Mouse (Mus musculus) spleen, postnatal 14 days (tissue): ENCODE results near the gene Xpo6.

Source experiments
- DNase-seq, 2 experiments: peaks; one replicate each; pipeline ENCODE4 v3.0.0; 2021 to 2022; ENCODE audit warnings: low spot score in 2 of 2

Xpo6 gene

DNA sequence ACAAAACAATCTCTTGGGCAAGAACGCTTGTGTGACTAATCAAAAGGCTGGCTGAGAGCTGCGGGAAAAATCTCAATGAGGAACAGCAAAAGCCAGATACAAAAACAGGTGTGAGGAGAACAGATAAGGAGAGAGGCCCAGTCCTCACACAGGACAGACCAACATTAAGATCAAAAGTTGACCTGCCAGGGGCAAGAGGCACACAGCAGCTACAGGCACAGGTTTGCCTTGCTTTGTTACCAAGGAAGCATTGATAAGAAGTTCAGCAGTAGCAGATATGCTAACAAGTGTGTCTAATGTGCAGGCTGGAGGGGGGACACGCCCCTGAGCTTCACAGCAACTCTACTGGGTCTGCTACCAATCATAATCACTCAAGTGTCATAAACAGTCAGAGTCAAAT lies 73.8 kb downstream of the Xpo6 start:
- DNase-seq, result no peak

DNA sequence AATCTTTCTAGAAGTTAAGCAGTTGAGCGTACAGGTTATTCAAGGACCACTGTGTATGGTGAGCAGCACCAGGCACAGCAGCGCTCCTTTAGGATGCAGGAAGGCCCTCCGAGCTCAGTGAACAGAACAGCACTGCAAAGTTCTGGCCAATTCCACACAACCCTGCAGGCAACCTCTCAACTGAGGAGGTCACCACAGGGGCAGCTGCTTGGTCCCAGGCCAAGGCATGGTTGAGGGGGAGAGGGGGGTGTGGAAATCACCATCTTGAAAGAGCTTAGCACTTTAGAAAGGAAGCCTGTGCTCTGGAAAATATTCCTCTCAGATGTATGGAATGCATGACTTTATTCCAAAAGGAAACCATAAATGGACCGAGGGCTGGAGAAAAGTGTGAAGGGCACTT lies 78.8 kb downstream of the Xpo6 start:
- no peak for DNase-seq

DNA sequence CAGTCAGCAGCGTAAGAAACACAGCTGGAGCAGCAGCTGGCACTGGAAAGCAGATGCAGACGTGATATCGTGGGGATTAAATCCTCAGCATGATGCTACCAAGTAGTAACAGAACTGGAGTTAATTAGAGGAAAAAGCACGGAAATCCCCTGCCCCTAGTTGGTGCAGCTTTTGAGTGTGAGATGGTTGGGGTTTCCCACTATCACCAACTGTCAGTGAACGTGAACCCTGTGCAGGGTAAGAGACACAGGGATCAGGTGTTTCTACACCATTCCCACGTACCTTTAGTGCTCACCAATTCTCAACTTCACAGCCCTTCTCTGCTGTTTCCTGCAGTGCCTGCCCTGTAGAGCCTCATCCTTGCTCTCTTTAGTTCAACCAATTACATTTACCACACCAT lies 80.5 kb downstream of the Xpo6 start:
- no peak for DNase-seq

DNA sequence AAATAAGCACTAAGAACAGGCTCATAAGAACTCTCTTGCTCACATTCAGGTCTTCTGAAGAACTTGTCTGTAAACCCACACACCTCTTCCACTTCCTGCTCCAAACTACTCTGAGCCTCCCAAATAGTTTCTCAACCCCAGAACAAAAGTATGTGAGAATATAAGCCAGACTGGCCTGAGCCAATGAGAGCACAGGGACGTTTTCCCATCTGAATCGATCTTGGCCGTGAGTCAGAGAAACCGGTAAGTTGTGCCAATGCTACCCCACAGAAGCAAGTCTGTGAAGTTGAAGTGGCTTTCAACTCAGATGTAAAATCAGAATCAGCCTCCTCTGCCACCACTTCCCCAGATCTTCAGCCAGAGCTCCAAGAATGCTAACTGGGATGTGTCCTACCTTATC lies 87.0 kb downstream of the Xpo6 start:
- DNase-seq, result no peak

DNA sequence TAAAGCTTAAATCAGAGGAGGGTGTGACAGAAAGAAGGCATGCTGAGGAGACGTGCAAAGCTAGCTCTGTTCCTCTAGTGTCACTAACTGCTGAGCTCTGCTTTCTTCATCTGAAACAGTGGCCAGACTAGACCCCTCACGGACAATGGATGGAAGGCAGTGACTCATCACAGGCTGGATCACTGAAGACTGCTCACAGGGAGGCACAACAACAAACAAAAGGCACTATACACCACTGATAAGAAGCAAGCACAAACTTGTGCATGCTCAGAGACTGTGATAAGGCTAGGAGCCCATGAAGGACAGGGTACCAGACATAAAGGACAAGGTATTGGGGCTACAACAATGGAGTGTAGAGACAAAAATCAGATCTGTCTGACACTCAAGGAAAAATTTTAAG lies 89.1 kb downstream of the Xpo6 start:
- no peak for DNase-seq

DNA sequence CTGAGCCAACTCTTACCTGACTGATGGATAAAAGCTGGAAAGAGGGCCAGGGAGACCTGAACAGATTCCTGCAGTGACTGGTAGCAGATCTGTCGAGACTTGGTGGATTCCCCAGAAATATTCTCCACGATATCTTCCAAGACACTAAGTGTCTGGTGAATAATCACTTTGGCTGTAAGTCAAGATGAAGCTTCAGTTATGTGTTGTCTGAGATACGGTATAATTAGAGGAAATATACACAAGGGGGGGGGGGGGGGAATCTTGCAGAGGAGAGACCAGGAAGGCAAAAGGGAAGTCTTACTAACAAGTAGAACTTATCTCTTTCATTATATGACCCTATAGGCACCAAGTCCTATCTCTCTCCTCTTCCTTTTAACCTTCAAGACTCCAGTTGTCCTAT lies 90.4 kb downstream of the Xpo6 start:
- no peak for DNase-seq

DNA sequence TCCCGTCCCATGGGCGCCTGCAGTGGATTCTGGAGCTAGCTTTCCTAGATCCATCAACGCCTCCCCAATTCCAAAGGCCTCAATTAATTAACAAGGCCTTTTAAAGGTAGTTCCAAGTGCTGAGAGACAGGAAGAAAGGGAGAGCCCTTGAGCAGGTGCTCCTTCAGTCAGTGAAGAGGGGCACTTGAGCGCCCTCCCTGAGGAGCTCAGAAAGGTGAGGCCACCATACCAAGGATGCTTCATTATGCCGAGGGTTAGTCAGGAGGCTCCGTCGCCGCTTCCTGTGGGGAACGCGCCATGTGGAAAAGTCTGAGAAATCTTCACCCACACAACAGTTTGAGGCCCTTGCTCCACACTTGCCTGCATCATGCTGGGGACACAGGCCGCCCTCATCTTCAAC lies 99.9 kb downstream of the Xpo6 start:
- no peak for DNase-seq

DNA sequence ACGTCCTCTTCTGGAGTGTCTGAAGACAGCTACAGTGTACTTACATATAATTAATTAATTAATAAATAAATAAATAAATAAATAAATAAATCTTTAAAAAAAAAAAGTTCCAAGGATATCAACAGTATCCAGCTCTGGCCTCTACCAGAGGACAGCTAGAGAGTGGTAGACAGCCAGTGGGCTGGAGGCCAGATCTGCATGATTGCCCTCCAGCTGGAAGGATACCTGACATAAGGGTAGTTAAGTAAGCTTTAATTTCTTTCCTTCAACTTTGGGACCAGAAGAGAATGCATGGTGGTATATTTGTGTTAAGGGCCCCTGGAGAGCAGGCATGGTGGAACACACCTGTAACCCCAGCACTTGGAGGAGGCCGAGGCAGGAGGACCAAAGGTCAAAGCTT lies 100.5 kb downstream of the Xpo6 start:
- DNase-seq, result no peak

DNA sequence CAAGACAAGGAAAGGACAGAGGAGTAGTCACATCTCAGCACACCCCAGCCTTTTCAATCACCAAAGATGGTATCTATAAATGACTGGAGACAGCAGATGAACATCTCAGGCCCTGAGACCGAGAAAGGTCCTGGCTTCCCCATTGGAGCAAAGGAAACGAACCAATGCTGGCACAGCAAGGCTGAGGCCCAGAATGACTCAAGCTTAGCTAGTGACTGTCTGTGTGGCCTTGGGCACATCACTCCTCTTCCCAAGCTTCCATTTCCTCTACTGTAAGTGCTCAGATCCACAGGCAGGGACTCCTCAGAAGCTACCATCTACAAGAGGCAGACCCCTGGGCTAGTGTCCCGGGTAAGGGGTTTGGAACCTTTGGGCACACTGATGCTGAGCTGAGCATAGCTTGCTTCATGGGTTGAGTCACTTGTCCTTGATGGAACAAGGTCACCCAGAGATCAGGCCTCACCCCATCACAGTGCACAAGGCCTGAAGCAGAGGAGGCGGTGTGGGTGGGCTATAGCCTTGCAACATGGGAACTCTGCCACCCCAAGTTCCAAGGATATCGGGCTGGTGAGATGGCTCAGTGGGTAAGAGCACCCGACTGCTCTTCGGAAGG lies 101.0 kb downstream of the Xpo6 start:
- DNase-seq, result no peak

DNA sequence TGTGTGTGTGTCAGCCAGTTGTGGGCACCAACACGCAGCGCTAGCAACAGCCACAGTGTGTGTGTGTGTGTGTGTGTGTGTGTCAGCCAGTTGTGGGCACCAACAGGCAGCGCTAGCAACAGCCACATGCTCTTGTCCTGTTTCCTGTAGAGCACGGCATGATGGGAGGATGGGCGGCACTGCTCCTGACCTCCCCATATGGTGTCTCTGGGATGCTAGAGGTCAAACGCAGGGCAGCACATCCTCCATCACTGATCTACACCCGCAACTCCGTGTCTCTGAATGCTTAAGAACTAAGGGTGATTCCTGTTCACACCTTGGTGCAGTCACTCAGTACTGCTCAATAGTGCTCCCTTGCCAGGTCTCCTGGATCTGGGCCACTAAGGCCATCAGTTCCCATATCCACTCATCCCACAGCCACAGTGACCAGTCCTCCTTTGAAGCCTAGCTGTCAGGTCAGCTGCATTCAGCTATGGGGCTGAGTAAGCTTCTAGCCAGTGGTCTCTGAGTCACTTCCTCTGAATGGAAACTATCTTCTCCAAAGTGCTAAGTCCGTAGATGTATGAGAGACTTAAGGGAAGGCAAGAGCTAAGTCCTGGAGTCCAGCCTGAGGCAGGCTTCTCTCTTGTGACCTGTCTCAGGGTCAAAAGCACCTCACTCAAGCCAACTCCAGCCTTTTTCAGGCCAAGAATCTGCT lies 102.9 kb downstream of the Xpo6 start:
- DNase-seq, result no peak

DNA sequence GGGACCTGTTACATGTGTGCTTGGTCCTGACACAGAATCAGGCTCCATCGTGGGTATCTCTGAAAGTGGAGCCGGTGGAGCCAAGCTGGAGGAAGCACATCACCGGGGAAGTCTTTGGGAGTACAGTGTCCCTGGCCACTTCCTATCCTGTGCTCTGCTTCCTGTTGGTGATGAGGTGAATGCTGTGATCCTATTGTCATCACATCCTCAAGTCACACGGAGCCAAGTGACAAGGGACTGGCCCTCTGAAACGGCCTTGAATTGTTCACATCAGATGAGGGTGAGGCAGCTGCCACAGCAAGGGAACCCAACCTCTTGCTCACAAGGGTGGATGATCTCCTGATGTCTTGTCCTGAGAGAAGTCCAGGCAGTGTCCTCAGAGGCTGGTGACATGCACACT lies 103.7 kb downstream of the Xpo6 start:
- no peak for DNase-seq

DNA sequence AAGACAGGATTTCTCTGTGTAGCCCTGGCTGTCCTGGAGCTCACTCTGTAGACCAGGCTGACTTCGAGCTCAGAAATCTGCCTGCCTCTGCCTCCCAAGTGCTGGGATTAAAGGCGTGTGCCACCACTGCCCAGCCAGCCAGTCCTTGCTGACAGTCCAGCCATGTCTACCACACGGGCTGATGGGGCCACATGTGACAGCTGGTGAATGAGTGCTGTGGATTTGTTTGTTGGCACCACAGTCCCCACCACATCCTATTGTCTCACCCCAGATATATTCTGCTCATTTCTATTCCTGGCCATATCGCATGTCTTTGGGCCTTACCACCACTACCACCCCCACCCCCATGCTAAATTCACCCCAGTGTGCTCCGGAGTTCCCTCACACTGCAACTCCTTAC lies 105.6 kb downstream of the Xpo6 start:
- no peak for DNase-seq

DNA sequence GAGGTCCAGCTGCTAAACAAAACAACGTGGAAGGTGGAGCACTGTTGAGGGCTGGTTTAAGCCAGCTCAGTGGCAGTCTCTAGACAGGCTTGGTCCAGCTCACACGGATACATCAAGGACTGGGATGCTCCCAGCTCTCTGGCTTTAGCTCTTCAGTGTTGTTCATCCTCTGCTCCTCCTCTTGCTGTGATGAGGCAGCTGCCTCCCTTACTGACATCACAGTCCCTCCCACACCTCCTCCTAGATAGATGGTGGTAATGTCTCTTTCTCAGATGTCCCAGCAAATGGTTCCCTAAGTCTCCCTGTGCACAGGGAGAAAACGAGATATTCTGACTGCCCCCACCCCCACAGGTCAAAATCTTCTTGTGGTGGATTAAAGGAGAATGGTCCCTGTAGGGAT lies 107.1 kb downstream of the Xpo6 start:
- DNase-seq, result no peak

DNA sequence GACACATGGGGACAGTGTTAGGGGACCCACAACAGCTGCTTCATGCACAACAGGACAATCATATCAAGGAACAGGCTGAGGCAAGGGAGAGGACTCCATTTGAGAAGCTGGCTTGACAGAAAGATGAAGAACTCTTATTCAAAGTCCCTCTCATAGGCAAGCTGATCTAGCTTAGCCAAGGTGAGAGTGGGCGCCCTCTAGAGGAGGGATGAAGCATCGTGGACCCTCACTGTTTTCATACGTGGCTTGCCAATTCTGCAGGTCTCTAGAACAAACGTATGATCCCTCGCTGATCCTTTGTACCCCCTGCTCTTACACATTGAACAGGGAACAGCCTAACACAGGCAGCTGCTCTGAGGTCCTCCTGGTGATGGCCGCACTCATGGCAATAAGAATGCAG lies 110.5 kb downstream of the Xpo6 start:
- peak in 1 of 2 experiments; percentile 44 for DNase-seq

DNA sequence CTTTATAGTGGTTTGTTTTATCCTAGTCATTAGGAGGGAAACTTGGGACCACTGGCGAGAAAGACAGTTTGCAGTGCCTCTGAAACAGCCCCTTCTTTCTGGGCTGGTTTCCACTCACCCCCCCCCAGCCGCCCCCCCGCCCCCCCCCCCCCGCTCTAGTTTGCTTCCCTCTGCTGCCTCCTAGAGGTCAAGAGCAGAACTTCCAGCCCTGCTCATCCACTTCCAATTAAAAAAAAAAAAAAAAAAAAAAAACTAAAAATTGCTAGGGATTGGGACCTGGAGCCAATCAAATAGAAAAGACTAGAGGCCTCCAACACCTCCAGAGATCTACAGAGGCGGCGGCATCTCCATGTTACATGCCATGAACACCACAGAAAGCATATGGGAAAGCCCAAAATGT lies 112.1 kb downstream of the Xpo6 start:
- DNase-seq, result no peak

DNA sequence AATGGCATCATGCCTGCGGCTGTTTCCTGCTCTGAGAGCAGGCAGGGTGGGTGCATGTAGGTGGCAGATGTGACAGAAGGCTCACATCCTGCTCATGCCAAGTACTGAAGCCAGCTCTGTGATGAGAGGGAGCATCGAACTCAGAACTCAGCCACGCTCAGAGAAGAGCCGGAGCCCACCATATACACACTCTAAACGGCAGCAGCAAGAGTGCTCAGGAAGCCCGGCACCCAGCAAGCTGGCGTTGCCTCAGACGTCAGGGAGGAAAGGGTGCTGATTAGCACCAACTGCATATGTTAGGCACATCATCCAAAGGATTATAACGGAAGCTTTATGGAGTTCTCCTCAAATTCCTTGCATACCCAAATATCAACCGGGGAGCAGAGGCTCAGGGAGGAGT lies 112.7 kb downstream of the Xpo6 start:
- no peak for DNase-seq

DNA sequence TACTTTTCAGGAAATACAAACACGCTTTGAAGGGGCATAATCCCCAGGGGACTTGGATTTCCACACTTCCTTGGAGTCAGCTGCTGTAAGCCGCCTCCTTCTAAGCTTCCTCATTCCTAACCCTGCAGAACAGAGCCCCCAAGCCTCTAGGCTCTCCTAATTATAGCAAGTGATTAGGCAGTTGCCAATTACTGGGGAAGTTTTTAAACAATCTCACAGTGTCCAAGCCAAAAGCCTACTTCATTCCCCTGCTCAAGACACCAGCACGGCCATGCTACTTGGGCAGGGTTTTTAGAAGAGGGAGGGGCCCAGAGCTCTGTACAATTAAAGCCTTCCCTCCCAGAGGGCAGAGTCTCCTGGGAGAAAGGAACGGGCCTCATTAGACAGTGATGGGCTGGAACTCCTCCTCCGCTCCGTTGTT lies 114.0 kb downstream of the Xpo6 start:
- no peak for DNase-seq

DNA sequence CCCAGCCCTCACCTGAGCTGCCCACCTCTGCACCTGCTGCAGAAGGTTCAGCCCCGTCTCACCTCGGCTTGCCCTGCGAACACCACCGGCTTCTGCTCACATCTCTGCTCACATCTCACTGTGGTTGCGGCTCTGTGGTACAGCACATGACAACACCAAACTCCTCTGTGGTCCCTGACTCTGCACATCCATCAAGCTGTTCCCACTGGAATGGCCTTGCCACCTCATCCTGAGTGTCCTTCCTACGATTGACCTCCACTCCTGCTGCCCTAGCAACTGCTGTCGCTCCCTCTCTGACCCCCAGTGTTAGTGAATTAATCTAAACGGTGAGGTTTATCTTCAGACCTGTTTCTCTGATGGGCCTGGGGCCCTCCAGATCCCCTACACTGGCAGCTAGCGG lies 115.1 kb downstream of the Xpo6 start:
- DNase-seq, result no peak

DNA sequence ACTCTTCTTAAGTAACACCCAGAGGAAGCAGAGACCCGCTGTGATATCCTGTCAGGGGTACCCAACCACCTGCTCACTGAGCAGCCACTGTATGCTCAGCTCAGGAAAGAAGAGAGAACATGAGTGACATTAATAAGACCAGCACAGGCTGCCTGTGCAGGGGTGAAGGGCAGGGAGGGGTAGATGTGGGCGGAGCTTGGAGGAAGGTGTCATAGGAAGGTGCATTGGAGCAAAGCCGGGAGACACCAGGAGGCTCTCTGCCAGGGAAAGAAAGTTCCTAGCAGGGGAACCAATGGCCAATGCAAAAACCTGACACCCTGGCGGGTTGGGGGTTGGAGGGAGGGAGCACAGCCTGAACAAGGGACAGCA lies 116.3 kb downstream of the Xpo6 start:
- DNase-seq, result no peak

DNA sequence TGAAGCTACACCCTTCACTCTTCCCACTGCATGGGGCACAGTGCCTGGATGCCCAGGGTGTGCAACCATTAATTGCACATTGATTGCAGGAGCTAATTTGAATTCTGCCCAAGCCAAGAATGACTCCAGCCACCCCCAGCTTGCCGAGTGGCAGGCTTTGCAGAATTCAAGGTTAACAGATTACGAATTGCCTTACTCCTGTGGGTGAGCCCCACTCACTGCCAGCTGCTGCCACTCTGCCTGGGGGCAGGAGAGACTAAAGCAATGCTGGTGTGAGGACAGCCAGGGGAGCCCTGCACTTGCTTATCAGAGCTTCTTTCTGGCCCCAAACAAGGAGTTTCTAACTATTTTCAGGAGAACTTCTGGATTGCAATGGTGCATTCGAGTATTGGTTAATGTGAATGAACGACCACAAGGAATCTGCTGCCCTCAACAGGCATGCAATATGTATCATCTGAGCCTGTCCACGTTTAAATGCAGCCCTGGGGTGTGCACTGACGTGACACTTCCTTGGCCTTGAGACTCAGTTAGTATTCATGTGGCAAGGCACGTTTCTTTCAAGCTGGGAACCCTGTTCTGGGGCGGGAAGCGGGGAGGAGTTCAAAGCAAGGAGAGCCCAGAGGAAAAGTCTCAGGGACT lies 116.8 kb downstream of the Xpo6 start:
- no peak for DNase-seq

DNA sequence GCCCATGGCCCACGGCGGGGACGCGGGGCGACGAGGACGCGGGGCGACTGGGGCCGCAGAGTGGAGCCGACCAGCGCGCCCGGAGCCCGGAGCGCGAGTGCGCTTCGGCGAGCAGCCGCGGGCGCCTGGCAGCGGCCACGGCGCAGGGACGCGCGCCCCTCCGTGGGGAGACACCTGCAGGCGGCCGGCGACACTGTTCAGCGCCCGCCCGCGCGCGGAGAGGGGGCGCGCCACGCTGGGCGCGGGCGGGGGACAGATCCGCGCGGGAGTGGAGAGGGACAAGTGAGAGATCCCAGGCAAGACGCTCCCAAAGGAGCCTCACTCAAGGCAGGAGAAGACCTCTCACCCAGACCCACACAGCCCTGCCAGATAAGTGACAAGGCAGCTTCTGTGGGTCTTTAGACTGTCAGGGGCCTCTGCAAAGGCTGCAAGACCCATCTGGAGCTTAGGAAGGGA lies 118.0 kb downstream of the Xpo6 start, which contains the start of gene Gsg1l:
TSS of gene Gsg1l (minus strand) at position 126 of the 456 bp plus-strand sequence.
- DNase-seq, result no peak

DNA sequence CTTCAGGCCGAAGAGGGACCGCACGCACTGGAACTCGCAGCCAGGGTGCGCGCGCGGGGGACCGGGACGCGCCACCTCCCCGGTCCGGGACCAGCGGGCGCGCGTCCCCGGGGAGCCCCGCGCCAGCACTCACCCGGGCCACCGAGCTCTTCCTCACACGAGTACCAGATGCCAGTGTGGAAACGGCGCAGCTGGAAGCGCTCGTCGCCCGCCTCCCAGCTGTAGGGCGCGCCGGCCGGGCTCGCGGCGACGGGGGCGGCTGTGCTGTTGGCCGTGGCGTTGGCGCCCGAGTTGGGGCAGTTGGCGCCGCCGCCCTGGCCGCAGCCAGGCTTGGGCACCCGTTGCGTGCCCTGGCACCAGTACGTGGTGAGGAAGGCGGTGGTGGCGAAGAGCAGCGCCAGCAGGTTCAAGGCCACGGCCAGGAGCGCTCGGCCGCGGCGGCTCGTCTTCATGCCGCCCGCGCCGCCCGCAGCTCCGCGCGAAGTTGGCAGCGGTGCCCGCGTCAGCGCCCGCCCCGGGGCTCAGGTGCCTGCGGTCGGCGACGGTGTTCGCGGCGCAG lies 118.5 kb downstream of the Xpo6 start:
- DNase-seq, result no peak
